Mouse (Mus musculus) heart, embryonic 16.5 days (tissue): Measurements from ENCODE around the gene 1700042G07Rik. TPM values are rescaled to one million over a fixed set of nuclear protein-coding genes. Genes with fewer than 3 reads are reported as not detected.

ENCODE experiments used
- ATAC-seq: fragments of 200-750 bp; cut with Nextera tagmentation; replicated peaks from 2 replicates; pipeline ENCODE4 v1.8.0; 2017; ENCODE audit warnings: moderate number of reproducible peaks; ENCODE audit not compliant: insufficient read depth, low FRiP score; ENCODE audit errors: extremely low read depth
- H3K27ac ChIP-seq: fragments of 300-500 bp; sonication (generic); 2 replicates; pipeline ENCODE4 v1.5.1; 2014; ENCODE audit warnings: mild to moderate bottlenecking, low read length, control low read depth, moderate library complexity
- H3K27me3 ChIP-seq: fragments of 300-500 bp; sonication (generic); 2 replicates; pipeline ENCODE4 v1.6.1; 2014; ENCODE audit warnings: low read length, mixed read lengths; ENCODE audit not compliant: control insufficient read depth, insufficient read depth
- H3K36me3 ChIP-seq: fragments of 300-500 bp; sonication (generic); 2 replicates; pipeline ENCODE4 v1.6.1; 2014; ENCODE audit not compliant: control insufficient read depth, insufficient read depth
- H3K4me1 ChIP-seq: fragments of 300-500 bp; sonication (generic); 2 replicates; pipeline ENCODE4 v1.6.1; 2014; ENCODE audit warnings: low read length, mixed read lengths; ENCODE audit not compliant: control insufficient read depth, insufficient read depth
- H3K4me2 ChIP-seq: fragments of 300-500 bp; sonication (generic); 2 replicates; pipeline ENCODE4 v1.6.1; 2014; ENCODE audit warnings: low read depth, mild to moderate bottlenecking, control low read depth, low read length
- H3K4me3 ChIP-seq: fragments of 300-500 bp; sonication (generic); 2 replicates; pipeline ENCODE4 v1.5.1; 2014; ENCODE audit warnings: mild to moderate bottlenecking, control low read depth, low read length
- H3K9ac ChIP-seq: fragments of 300-500 bp; sonication (generic); 2 replicates; pipeline ENCODE4 v1.6.1; 2014; ENCODE audit warnings: low read length, control low read depth
- H3K9me3 ChIP-seq: fragments of 300-500 bp; sonication (generic); replicated peaks from 2 replicates; pipeline ENCODE4 v1.6.1; 2016; ENCODE audit warnings: low read length; ENCODE audit not compliant: control insufficient read depth
- WGBS: fragments of 180-500 bp; shearing (Covaris S2); extraction: QIAGEN DNeasy Blood & Tissue Kit; methylation state at CpG from one replicate; pipeline ENCODE4 v1.1.7; 2014; 5-methylcytosine and 5-hydroxymethylcytosine counted together
- polyA plus RNA-seq: library from polyadenylated mRNA; unstranded; fragments of >200 nt; fragmentation: Nextera tagmentation; extraction: Ambion mirVana; gene quantifications from 2 replicates; pipeline ENCODE4 v1.2.1, GENCODE M21; 2015

The 1700042G07Rik gene
- not detected in 2 replicates for polyA plus RNA-seq

GRCm38 (mm10) chr4:116173072-116173471 lies at the start of gene 1700042G07Rik, which contains the start of gene Gm49337:
Gene 1700042G07Rik (plus strand): TSS chr4:116173372.
Gene Gm49337 (plus strand): TSS chr4:116173384.
- no peaks in the 10 kb centered on the region for H3K27me3 ChIP-seq
- H3K9me3 ChIP-seq = no peaks in the 10 kb centered on the region
- no peak for ATAC-seq
- no peak within 1 kb of the TSS for H3K4me2 ChIP-seq
- no peaks in the 10 kb centered on the region for H3K36me3 ChIP-seq
- H3K4me1 ChIP-seq = peaks cover 35% of the 10 kb centered on the region
- 91% methylated on average over 6 of the region's 6 CpGs for WGBS
- H3K4me3 ChIP-seq = no peak within 1 kb of the TSS
- H3K27ac ChIP-seq = peak within 1 kb of the TSS; percentile 86; the same call in 1 of the 2 replicates
- H3K9ac ChIP-seq = no peak within 1 kb of the TSS

- H3K36me3 ChIP-seq = no peaks in the 10 kb centered on the region
- H3K27ac ChIP-seq = peak within 1 kb of the TSS; percentile 80
- peaks cover 15% of the 10 kb centered on the region for H3K4me1 ChIP-seq
- H3K9ac ChIP-seq = peak within 1 kb of the TSS; percentile 80
- no peaks in the 10 kb centered on the region for H3K9me3 ChIP-seq
- no peaks in the 10 kb centered on the region for H3K27me3 ChIP-seq
- peak; percentile 98 for ATAC-seq
- H3K4me2 ChIP-seq = peak within 1 kb of the TSS; percentile 82
- 5% methylated on average over 24 of the region's 24 CpGs for WGBS
- H3K4me3 ChIP-seq = peak within 1 kb of the TSS; percentile 78
Observed at GRCm38 (mm10) chr4:116123602-116124519, 49.3 kb upstream of the 1700042G07Rik start, which contains the start of the genes Rad54l and Pomgnt1. Gene Rad54l (minus strand): TSS chr4:116123690. Gene Pomgnt1 (plus strand): TSS chr4:116123840.

DNA sequence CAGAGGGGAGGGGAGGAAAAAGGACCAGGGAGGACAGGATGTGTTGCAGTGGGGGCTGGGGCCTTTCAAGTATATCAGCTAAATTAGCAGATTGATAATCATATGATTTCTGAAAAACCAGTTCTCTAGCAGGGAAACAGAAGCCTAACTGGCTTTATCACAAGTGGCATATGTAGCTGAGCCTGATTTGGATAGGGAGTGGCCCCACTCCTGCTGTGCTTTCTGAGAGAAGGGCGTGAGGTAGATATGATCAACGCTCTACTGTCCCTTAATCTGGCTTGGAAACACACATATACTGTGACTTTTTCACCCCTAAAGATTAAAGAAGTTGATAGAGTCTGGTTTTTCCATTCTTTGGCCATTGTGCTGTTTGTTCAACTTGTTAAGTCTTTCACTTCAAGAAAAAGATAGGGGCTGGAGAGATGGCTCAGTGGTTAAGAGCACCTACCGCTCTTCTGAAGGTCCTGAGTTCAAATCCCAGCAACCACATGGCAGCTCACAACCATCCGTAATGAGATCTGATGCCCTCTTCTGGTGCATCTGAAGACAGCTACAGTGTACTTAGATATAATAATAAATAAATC lies 47.3 kb upstream of the 1700042G07Rik start:
- H3K4me1 ChIP-seq = peaks cover 15% of the 10 kb centered on the region
- H3K9ac ChIP-seq = no peak overlapping the region
- no peak overlapping the region for H3K4me3 ChIP-seq
- H3K27ac ChIP-seq = no peak overlapping the region
- 92% methylated on average over 4 of the region's 4 CpGs for WGBS
- H3K36me3 ChIP-seq = no peaks in the 10 kb centered on the region
- no peak overlapping the region for H3K4me2 ChIP-seq
- no peaks in the 10 kb centered on the region for H3K27me3 ChIP-seq
- no peaks in the 10 kb centered on the region for H3K9me3 ChIP-seq
- ATAC-seq = no peak

DNA sequence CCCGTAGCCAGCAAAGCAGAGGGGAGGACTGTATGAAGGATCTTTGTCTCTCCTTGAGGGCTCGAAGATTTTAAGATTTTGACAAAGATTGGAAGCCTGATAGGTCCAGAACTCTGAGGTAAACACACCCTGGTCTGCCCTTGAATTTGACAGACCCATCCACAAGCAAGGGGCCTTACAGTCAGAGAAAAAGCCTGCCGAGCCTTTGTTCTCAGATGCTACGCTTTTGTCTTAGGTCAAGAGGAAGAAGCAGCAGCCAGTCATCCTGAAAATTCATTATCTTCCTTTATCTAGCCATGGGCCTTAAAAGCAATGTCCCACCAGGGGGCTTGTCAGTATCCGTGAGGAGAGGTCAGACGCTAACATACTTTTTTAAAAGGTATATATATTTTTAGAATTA lies 45.2 kb upstream of the 1700042G07Rik start:
- no peak for ATAC-seq
- Histone ChIP-seq H3K36me3 (no peaks in the 10 kb centered on the region), H3K4me3 (no peak overlapping the region), H3K4me1 (peaks cover 9% of the 10 kb centered on the region), H3K27ac (no peak overlapping the region), H3K4me2 (no peak overlapping the region), H3K27me3 (no peaks in the 10 kb centered on the region), H3K9me3 (no peaks in the 10 kb centered on the region), H3K9ac (no peak overlapping the region)
- WGBS = 78% methylated on average over 6 of the region's 6 CpGs

DNA sequence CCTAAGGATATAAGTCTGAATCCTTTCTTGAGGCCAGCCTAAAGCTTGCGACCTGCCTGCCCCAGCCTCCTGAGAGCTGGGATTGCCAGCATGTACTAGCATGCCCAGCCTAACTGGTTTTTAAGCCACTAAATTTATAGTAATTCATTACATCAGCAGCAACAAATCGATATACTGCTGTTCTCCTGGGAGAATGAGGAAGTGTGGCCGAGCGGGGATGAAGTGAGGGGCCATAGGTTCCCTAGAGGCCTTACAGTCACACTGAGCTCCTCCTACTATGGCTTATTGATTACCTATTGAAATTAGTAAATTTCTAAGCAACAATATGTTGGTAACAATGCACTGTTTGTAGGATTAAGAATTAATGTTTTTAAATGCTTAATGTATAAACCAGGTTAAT lies 40.0 kb upstream of the 1700042G07Rik start:
- no peak overlapping the region for H3K4me3 ChIP-seq
- 84% methylated on average over 4 of the region's 4 CpGs for WGBS
- H3K27ac ChIP-seq = no peak overlapping the region
- no peaks in the 10 kb centered on the region for H3K36me3 ChIP-seq
- ATAC-seq = no peak
- H3K4me1 ChIP-seq = no peaks in the 10 kb centered on the region
- H3K9me3 ChIP-seq = no peaks in the 10 kb centered on the region
- H3K27me3 ChIP-seq = no peaks in the 10 kb centered on the region
- no peak overlapping the region for H3K9ac ChIP-seq
- H3K4me2 ChIP-seq = no peak overlapping the region

DNA sequence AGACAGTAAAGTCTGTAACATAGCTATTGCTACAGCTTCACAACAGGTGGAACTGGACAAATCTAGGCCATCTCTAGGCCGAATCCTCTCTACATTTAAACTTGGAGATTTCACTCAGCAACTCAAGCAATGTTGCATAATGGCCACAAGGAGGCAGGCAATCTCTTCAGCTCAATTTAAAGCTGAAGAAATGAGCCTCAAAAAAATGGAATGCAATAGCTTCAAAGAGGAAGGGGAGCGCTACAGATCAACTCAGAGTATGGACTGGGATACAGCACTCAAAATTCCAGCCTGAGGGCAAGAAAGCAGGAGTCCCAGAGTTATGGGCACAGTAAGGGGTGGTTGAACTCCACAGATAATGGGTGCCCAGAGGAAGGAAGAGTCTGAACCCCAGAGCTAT lies 38.2 kb upstream of the 1700042G07Rik start:
- Histone ChIP-seq H3K27ac (no peak overlapping the region), H3K4me3 (no peak overlapping the region), H3K9ac (no peak overlapping the region), H3K4me2 (no peak overlapping the region), H3K9me3 (no peaks in the 10 kb centered on the region), H3K36me3 (no peaks in the 10 kb centered on the region), H3K27me3 (no peaks in the 10 kb centered on the region), H3K4me1 (no peaks in the 10 kb centered on the region)
- no peak for ATAC-seq
- 27% methylated on average over 2 of the region's 2 CpGs for WGBS

GRCm38 (mm10) chr4:116137421-116137996 lies 35.7 kb upstream of the 1700042G07Rik start:
- Histone ChIP-seq H3K4me1 (0 out of 2 replicates have a peak, but pooled peaks cover 2% of the 10 kb centered on the region), H3K9me3 (no peaks in the 10 kb centered on the region), H3K27ac (no peak overlapping the region), H3K27me3 (no peaks in the 10 kb centered on the region), H3K4me3 (no peak overlapping the region), H3K9ac (no peak overlapping the region), H3K4me2 (no peak overlapping the region), H3K36me3 (no peaks in the 10 kb centered on the region)
- ATAC-seq = no peak
- 38% methylated on average over 13 of the region's 13 CpGs for WGBS

DNA sequence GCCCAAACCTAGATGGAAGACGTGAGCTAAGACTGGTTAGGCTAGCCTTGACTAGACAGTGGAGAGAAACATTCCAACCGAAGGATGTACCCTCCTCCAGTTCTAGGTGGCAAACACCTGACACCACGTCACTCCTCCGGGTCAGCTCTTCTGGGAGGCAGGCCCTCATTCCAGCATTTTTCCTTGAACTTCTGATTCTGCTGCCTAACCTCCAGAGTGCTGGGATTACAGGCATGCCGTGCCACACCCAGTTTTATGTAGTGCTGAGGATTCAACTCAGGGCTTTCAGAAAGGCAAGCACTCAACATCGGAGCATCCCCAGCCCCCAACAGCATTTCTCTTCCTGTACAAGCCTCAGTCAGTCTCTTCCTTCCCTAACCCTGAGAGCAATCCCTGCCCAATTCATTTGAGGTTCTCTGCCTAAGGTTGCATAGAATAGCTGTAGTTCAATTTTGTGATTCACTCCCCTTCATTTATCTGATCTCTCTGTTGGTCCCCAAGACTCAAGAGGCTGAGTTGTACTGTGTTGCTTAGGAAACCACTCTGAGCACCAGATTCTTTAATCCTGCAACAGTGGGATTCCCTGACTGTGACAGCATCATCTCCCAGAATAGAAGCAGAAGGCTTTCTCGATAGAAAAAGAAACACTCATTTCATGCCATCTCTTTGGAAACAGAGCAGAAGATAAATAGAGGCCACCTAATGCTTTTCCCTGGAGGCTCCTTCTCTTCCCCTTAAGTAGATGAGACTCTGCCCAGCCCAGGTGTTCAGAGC lies 32.2 kb upstream of the 1700042G07Rik start:
- Histone ChIP-seq H3K4me1 (peaks cover 7% of the 10 kb centered on the region), H3K4me2 (no peak overlapping the region), H3K9ac (no peak overlapping the region), H3K36me3 (no peaks in the 10 kb centered on the region), H3K9me3 (no peaks in the 10 kb centered on the region), H3K27me3 (no peaks in the 10 kb centered on the region), H3K4me3 (no peak overlapping the region), H3K27ac (no peak overlapping the region)
- no peak for ATAC-seq
- WGBS = 58% methylated on average over 7 of the region's 7 CpGs
